Mouse (Mus musculus): ENCODE measurements around the gene Pla2g15. TPM values are rescaled to one million over a fixed set of nuclear protein-coding genes. Genes with fewer than 3 reads are reported as not detected.
A peak's percentile ranks its signal among the peaks of the same experiment; 100 is the strongest.

Pla2g15 gene
- total RNA-seq (2021) (10 to 100 TPM; 21.9 to 38.8 TPM), polyA plus RNA-seq (2012; rRNA removed) (21.9 and 22.1 TPM in 2 replicates)
- long read RNA-seq, transcript Pla2g15-201 (6 exons, 2,706 nt), result major isoform, 31 of 35 reads
- long read RNA-seq, partial matches to known transcripts, result 1 of 35 reads
- long read RNA-seq, other reads (novel, unspliced or antisense), result 1 of 35 reads

DNA sequence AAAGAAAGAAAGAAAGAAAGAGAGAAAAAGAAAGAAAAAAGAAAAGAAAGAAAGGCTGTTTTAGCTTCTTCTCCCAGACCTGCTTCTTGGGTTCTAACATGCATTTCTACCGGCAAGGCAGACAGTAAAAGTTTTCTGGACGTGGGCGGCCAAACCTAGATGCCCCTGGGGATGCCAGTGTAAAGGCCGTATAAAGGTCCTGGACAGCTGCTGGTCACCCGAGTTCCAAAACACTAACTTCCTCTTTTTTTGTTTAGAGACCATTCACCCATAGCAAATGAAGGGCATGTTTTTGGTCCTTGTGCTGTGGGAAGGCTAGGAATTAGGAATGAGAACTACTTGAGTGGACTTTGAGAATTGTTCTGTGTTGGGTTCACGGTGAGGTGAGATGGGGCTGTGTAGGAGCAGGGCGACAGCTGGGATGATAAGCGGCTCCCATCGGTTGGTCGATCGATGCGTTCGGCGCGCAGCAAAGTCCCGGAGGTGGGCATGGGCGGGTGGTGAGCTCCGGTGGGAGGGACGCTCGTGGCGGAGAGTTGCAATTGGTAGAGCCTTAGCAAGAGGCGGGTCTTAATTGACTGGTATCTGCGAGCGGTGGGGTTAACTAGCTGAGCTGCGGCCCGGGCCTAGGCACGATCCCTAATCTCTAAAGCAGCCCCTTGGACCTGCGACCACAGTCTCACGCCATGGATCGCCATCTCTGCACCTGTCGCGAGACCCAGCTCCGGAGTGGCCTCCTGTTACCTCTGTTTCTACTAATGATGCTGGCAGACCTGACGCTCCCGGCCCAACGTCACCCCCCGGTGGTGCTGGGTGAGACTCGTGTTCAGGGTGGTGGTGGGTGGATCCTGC is at the start of gene Pla2g15:
Pla2g15 (plus strand) TSS at position 599 of the 852 bp plus-strand sequence.
- peak; percentile 96 for DNase-seq

DNA sequence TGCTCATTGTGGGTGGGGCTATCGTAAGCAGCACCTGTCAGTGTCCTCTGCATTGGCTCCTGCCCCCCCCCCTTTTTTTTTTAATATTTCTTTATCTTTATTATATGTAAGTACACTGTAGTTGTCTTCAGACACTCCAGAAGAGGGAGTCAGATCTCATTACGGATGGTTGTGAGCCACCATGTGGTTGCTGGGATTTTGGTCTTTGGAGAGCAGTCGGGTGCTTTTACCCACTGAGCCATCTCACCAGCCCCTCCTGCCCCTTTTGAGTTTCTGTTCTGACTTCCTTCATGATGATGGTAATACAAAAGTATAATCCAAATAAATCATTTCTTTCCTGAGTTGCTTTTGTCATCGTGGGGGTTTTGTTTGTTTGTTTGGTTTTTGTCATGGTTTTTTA is 47.9 kb upstream of the Pla2g15 start:
- no peak for DNase-seq

DNA sequence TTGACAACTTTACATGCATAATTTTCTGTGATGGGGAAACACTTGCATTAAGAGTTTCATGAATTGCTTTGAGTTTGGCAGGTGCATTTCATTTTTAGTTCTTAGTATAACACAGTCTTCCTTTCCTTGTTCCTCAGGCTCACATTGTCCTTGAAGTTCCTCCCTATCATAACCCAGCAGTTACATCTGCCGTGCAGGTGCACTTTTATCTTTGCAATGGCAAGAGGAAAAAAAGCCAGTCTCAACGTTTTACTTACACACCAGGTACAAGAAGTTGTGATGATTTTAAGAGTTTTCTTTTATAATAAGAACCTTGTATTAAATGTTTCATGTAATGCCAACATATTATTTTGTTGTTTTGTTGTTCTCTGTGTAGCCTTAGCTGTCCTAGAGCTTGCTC is 46.3 kb upstream of the Pla2g15 start:
- no peak for DNase-seq

DNA sequence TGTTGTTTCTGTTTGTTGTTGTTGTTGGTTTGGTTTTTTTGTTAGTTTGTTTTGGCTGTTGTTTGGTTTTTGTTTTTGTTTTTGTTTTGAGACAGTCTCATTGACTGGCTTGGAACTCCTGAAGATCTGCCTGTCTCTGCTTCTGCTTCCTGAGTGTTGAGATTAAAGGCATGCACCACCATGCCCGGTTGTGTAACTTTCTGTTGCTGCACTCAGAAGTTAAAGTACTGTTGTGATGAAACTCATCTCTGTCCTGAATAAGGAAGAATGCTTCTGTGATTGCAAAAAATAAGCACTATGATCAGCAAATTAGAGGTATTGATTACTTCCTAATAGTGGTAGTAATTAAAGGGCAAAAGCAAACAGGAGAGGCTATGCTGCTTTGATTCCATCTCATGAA is 44.0 kb upstream of the Pla2g15 start:
- DNase-seq, result no peak

DNA sequence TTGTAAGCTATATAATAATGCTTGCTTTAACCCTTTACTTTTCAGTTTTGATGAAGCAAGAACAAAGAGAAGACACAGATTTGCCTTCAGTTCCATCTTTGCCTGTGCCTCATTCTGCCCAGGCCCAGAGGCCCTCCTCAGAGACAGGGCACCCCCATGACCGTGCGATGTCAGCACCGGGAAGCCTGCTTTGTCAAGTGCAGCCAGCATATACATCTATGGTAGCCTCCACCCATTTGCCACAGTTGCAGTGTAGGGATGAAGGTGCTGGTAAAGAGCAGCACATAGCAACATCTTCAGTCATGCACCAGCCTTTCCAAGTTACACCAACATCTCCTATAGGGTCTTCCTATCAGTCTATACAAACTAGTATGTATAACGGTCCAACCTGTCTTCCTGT is 42.1 kb upstream of the Pla2g15 start:
- DNase-seq, result no peak

DNA sequence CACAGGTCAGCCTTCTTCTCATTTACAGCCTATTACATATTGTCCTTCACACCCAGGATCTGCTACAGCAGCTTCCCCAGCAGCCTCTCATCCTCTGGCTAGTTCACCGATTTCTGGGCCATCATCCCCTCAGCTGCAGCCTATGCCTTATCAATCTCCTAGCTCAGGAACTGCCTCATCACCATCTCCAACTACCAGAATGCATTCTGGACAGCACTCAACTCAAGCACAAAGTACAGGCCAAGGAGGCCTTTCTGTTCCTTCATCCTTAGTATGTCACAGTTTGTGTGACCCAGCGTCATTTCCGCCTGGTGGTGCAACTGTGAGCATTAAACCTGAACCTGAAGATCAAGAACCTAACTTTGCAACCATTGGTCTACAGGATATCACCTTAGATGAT is 41.5 kb upstream of the Pla2g15 start:
- DNase-seq, result peak; percentile 14

DNA sequence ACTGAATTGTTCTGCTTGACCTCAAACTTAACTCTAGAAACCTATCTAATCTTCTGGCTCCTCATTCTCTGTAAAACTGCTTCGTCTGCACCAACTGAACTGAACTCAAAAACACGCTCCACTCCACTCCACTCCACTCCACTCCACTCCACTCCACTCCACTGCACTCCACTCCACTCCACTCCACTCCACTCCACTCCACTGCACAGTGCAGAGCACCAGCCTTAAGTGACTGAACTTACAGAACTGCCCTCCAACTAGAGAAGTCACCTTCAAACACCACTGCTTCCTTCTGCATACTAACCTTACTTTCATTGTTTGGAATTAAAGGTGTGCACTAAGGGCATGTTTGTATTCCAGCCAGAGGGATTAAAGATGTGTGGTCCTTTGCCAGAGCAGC is 38.2 kb upstream of the Pla2g15 start:
- DNase-seq, result no peak

DNA sequence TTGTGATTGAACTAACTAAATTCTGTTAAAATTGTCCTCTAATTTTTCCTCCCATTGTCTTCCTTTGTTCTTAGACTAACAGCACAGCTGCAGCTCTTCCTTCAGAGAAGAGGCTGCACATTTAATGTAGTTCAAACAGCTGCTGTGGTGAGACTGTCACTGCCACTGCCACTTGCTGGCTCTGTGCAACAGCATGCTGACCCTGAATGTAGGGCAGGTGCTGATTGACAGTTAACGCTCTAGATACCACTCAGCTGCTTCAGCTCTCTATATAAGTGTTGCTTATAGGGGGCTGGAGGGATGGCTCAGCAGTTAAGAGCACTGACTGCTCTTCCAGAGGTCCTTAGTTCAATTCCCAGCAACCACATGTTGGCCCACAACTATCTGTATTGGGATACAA is 37.7 kb upstream of the Pla2g15 start:
- DNase-seq, result no peak

DNA sequence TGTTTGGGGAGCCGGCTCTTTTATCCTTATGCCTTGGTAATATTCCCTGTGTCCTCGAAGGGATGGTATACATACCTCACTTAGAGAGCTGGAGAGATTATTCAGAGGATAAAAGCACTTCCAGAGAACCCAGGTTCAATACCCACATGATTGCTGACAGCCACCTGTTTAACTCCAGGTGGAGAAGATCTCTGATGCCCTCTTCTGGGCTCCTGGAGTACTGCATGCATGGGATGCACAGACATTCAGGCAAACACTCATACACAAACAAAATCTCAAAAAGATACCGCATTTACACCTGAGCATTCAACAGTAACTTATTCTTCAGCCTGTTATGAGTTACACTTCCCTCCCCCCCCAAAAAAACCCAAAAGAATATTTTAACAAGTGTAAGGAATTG is 34.3 kb upstream of the Pla2g15 start:
- DNase-seq, result no peak

DNA sequence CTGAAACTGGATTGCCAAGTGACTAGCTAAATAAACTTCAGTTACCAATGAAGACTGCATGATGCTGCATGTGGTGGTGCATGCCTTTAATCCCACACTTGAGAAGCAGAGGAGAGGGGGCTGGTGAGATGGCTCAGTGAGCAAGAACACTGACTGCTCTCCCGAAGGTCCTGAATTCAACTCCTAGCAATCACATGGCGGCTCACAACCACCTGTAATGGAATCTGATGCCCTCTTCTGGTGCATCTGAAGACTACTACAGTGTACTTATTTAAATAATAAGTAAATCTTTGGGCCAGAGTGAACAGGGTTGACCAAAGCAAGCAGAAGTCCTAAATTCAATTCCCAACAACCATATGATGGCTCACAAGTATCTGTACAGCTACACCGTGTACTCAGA is 26.8 kb upstream of the Pla2g15 start:
- no peak for DNase-seq

DNA sequence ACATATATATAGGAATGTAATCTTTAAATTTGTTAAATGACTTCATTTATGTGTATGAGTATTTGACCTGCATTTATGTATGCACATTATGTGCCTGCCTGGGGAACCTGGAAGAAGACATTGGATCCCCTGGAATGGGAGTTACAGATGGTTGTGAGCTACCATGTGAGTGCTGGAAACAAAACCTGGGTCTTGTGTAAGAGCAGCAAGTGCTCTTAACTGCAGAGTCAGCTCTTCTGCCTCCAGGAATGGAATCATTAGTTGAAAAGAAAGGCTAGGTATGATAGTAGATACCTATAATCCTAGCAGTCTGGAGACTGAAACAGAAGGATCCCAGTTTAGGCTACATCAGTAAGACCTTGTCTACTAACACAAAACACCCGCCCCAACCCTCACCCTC is 24.1 kb upstream of the Pla2g15 start:
- no peak for DNase-seq

DNA sequence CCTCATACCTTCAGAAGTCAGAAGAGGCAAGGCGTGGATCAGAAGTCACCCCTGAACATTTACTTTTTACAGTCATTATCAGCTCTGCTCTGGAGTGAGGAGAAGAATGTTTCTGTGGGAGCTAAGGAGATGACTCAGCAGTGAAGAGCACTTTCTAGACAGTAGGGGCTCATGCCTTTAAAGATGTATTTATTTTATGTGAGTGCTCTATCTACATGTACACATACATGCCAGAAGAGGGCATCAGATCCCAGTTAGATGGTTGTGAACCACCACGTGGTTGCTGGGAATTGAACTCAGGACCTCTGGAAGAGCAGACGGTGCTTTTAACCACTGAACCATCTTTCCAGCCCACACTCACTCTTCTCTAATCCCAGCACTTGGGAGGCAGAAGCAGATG is 23.1 kb upstream of the Pla2g15 start:
- DNase-seq, result no peak

DNA sequence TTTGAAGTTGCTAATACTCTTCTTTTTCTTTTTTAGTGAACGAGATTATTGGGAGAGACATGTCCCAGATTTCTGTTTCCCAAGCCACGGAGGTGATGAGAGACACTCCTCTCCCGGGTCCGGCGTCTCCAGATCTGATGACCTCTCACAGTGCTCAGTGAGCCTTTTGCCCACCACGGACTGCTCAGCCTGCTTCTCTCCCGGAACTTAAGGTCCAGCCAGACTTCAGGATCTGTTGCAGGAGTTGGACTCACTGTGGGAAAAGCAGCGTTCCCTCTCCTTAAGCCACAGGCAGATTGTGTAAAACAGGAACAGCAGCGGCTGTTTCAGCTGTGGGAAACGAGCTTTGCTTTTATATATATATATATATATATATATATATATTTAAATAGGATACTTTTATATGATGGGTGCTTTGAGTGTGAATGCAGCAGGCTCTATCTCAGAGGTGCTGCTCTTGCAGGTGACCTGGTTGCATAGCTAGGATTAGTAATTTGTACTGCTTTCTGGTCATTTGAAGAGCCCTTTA is 22.3 kb upstream of the Pla2g15 start:
- no peak for DNase-seq

DNA sequence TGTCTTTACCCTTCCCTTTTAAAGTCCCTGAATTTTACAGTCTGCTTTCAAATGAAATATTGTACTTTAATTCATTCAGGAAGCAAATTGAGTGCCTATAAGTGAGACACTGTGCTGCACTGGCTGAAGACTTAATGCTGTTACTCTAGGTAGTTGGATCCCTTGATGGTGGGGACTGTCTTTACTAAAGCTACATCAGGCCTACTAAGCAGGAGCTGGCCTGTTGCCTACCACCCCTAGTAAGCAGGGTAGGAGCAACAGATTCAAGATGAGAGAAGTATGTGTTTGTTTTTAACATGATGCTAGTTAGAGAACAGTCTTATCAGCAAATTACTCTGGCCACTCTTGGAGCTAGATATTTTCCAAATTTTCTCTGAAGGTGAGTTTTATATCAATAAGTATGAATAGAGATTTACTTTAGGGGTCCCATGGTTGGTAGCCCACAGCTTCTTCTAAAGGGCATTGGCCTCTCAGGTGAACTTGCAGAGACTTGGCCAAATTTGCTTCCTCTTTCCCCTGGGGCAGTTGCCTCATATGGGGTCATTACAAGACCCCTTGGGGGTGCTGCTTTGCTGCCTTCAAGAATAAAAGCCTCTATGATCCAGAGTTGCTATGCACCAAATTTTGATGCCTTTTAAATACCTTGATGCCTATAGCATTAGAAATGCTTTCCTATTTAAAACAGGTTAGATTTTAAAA is 20.8 kb upstream of the Pla2g15 start:
- DNase-seq, result no peak

DNA sequence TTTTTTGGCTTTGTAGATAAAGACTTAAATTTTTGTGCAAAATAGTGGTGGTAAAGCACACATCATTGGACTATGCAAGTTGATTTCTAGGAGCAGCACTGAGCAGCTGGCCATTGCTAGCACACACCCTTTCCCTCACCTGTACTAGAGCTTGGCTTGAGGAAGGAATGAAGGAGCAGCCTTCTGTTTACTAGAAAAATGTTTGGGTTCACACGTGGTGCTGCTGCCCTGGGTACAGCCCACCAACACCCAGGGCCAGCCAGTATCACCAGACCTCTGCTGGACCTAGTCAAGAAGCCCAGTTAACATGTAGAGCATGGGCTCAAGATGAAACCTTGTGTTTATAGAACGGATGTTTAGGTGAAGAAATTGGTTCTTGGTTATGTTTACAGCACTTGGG is 20.2 kb upstream of the Pla2g15 start:
- DNase-seq, result no peak

DNA sequence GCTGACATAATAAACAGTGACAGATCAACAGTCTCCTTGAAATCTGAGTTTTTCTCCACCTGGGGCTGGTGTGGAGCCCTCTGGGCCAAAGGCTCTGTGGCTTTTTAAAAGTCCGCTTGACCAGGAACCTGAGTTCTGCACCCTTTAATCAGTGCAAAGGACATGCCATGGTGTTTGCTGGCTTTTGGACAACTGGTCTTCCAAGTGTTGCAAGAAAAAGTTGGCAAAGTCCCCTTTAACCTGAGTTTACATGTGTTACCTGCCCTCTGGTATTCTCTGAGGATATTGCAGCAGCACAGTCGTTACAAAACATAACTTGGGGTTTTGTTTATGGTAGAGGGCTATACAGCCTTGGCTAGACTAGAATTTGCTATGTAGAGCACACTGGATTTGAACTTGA is 19.7 kb upstream of the Pla2g15 start:
- no peak for DNase-seq

DNA sequence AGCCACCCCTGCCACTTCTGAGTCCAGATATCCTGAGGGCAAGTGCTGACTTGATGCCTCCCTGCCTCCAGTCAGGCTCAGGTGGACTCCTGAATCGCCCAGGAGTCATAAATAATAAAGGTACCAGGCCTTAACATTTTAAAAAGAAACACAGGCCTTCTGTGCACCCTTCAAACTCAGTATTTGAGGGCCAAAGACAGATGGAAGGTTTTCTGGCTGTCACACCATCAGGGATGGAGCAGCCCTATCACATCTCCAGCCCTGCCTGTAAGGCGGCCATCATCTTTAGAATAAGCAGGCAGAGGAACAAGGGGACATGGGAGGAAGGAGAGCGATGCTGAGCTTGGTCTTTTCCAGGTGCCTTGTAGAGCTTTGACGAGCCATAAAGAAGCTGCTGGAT is 19.2 kb upstream of the Pla2g15 start:
- DNase-seq, result no peak

DNA sequence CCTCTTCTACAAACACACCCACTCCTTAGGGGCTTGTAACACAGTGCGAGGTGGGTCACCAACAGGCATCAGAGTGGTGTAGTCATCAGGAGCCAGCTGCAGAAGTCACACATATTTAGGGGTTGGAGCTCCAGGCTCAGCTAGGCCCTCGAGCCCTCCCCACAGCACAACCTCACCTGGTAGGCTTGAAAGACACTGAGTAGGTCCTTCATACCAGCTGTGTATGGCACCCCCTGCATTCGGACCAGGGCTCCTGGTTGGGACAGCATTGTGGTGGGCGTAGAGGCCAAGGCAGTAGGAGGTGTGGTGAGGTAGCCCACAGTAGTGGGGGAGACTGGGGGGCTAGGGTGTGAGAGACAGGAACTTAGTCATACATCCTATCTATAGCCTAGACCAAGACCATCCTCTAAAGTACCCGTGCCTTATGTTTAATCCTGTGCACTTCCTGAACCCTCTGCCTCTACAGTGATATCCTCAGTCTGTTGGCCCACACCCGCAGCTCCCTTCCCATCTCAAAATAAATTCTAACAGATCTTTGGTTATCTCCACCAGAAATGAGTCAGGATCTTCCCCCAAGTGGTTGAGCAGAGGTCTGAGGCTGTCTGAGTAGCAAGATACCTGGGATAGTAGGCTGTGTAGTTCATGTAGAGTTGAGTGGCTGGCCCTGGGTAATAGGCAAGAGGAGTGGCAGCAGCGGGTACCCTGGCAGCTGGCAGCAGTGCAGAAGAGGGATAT is 18.5 kb upstream of the Pla2g15 start:
- no peak for DNase-seq

DNA sequence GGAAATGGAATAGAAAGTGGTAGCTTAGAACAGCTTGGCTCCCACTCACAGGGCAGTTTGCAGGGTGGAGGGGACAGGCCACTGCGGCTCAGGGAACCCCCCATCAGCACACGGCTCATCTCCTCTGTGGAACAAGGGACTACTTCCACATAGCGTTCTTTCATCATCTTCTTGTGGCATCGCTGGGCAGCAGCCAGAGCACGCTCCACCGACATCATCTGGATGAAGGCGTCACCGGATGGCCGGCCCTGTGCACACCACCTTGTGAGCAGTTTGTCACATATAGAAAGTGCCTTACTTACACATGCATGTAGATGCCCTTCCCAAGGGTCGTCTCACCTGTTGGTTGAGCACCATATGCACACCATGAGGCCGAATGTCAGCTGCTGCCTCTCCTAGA is 17.8 kb upstream of the Pla2g15 start:
- no peak for DNase-seq

DNA sequence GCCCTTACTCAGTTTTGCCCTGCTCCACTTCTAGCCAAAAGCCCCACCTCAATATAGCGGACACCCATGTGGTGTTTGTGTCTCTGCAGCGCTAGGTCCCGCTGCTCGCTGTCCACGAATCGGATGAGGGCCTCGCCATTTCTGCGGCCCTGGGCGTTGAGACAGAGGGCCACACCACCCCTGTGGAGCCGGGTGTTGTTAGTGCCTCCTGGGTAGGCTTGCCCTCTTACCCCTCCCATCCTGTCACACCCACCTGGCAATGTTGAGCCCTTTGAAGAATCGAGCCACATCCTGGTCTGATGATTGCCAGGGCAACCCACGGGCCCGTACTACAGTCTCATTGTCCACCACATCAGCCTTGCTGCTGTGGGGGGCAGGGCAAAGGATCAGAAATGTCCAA is 16.7 kb upstream of the Pla2g15 start:
- DNase-seq, result no peak

DNA sequence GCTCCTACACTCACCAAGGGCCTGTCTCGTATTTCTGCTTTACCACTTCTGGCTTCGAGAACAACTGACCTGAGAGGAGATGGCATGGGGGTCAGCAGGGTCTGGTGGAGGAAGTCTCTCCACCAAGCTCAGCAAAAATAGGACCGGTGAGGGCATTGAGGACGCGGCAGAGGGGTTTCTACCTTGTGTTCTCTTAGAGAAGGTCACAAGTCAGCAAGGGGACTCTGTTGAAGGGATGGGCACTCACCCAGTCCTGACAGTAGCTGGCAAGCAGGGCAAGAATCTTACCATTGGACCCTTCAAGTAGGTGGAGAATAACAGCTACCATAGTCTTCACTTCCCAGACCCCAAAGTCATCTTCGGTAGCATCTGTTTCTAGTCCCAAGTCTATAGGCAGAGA is 16.3 kb upstream of the Pla2g15 start:
- DNase-seq, result no peak

Measured in adrenal gland, adult 2 months (tissue).